Mouse (Mus musculus) thymus, adult 2 months (tissue): ENCODE results near the gene Col23a1. TPM values are rescaled to one million over a fixed set of nuclear protein-coding genes. Genes with fewer than 3 reads are reported as not detected.

ENCODE experiments used
- DNase-seq: peaks from one replicate; pipeline ENCODE4 v3.0.0; 2021
- H3K27ac ChIP-seq: fragments of 200-500 bp; 2 replicates; pipeline ENCODE4 v1.5.1; 2012; ENCODE audit warnings: low read length, control low read depth; ENCODE audit not compliant: control insufficient read depth, insufficient read depth
- H3K27me3 ChIP-seq: fragments of 200-500 bp; 2 replicates; pipeline ENCODE4 v1.6.1; 2012; ENCODE audit warnings: mild to moderate bottlenecking, low read length, moderate library complexity, mixed read lengths; ENCODE audit not compliant: control insufficient read depth, insufficient read depth
- H3K36me3 ChIP-seq: fragments of 200-500 bp; 2 replicates; pipeline ENCODE4 v1.6.1; 2012; ENCODE audit warnings: mild to moderate bottlenecking, low read length, moderate library complexity; ENCODE audit not compliant: control insufficient read depth, insufficient read depth
- H3K4me1 ChIP-seq: fragments of 200-500 bp; replicated peaks from 2 replicates; pipeline ENCODE4 v1.6.1; 2012; ENCODE audit warnings: low read length; ENCODE audit not compliant: control insufficient read depth, insufficient read depth
- H3K4me3 ChIP-seq: fragments of 200-500 bp; 2 replicates; pipeline ENCODE4 v1.5.1; 2012; ENCODE audit warnings: mild to moderate bottlenecking, low read length, control low read depth, moderate library complexity; ENCODE audit not compliant: control insufficient read depth, insufficient read depth
- CTCF ChIP-seq: fragments of 200-500 bp; IDR thresholded peaks from 2 replicates; pipeline ENCODE4 v1.5.1; 2012; ENCODE audit warnings: mild to moderate bottlenecking, control low read depth, low read length, moderate library complexity, borderline replicate concordance; ENCODE audit not compliant: control insufficient read depth, poor library complexity, insufficient read depth; ENCODE audit errors: extremely low read depth
- POLR2A ChIP-seq: fragments of 200-500 bp; IDR thresholded peaks from 2 replicates; pipeline ENCODE4 v1.6.1; 2012; ENCODE audit warnings: mild to moderate bottlenecking, low read length, control low read depth, moderate library complexity; ENCODE audit not compliant: control insufficient read depth, poor library complexity, insufficient read depth; ENCODE audit errors: extremely low read depth
- WGBS: fragments of 180-500 bp; shearing (Covaris S2); methylation state at CpG from one replicate; pipeline ENCODE4 v1.1.7; 2018; 5-methylcytosine and 5-hydroxymethylcytosine counted together
- polyA plus RNA-seq: library from polyadenylated mRNA; depleted of rRNA; stranded (reverse); fragments of >200 nt; gene quantifications from 2 replicates; pipeline ENCODE4 v1.2.3, GENCODE M21; 2012; rRNA removed

The Col23a1 gene
- 0.80 and 1.2 TPM in 2 replicates for polyA plus RNA-seq

DNA sequence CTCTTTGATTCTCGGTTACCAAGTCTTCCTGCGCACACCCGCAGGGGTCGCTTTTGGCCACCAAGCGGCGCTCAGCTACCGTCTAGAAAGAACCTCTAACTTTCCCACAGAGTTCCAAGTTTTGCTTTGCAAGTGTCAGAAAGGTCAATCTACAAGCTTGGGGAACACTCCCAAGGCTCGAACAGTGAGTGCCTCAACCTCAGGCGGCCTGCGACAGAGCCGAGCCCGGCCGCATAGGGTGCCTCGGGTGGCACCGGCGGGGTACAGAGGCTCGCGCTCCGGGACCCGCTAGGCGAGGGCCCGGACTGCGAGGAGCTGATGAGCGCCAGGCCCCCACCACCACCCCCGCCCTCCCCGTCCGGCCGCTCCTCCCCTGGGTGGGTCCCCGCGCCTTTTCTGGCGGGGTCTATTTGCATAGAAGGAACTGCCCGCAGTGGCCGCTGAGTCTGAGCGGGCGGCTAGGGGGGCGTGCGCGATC lies at the start of gene Col23a1:
Gene Col23a1, plus strand, starts transcription at position 357 of the 478 bp plus-strand sequence.
- WGBS = 1% methylated on average over 29 of the region's 38 CpGs
- no peak within 1 kb of the TSS for H3K27ac ChIP-seq
- peak; percentile 31 for DNase-seq
- H3K27me3 ChIP-seq = peaks cover 9% of the 10 kb centered on the region
- peaks cover 5% of the 10 kb centered on the region; the same call in 1 of the 2 replicates for H3K4me1 ChIP-seq
- H3K36me3 ChIP-seq = no peaks in the 10 kb centered on the region
- TF ChIP-seq POLR2A (no peak), CTCF (no peak)
- peak within 1 kb of the TSS; percentile 38 for H3K4me3 ChIP-seq

DNA sequence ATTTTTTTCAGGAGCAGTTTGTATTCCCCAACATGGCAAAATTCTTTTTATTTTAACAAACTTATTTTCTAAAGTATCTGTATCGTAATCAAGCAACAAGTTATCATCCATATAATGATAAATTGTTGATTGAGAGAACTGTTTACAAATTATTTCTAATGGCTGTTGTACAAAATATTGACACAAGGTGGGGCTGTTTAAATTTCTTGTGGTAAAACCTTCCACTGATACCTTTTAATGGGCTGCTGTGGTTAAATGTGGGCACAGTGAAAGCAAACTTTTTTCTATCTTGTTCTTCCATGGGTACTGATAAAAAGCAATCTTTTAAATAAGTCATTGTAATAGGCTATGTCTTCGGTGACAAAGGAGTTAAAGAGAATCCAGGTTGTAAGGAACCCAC lies 46.8 kb upstream of the Col23a1 start:
- WGBS = 92% methylated on average over 2 of the region's 2 CpGs
- DNase-seq = no peak
- Histone ChIP-seq H3K4me1 (no peaks in the 10 kb centered on the region), H3K27me3 (no peaks in the 10 kb centered on the region), H3K27ac (no peak overlapping the region), H3K4me3 (no peak overlapping the region), H3K36me3 (no peaks in the 10 kb centered on the region)
- TF ChIP-seq CTCF = no peak
- no peak for TF ChIP-seq POLR2A

DNA sequence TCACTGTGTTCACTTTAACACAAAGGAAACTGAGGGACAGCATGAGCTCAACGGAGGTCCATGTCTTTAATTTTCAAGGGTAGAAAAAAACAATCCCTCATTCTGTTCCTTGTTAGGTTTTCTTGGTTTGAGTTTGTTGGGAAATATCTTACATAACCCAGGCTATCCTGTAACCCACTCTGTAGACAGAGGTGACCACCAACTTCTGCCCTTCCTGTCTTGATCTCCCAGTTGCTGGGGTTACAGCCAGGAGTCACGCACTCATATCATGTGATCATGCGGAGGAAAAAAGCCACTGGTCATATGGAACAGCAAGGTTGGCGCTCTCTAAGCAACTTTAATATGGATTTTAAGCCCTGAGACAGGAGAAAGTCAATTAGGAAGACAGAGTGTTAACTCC lies 32.7 kb upstream of the Col23a1 start:
- H3K27me3 ChIP-seq = no peaks in the 10 kb centered on the region
- no peaks in the 10 kb centered on the region for H3K36me3 ChIP-seq
- H3K27ac ChIP-seq = no peak overlapping the region
- no peak for DNase-seq
- TF ChIP-seq CTCF (no peak), POLR2A (no peak)
- no peak overlapping the region for H3K4me3 ChIP-seq
- no peaks in the 10 kb centered on the region for H3K4me1 ChIP-seq
- WGBS = 95% methylated on average over 4 of the region's 4 CpGs

DNA sequence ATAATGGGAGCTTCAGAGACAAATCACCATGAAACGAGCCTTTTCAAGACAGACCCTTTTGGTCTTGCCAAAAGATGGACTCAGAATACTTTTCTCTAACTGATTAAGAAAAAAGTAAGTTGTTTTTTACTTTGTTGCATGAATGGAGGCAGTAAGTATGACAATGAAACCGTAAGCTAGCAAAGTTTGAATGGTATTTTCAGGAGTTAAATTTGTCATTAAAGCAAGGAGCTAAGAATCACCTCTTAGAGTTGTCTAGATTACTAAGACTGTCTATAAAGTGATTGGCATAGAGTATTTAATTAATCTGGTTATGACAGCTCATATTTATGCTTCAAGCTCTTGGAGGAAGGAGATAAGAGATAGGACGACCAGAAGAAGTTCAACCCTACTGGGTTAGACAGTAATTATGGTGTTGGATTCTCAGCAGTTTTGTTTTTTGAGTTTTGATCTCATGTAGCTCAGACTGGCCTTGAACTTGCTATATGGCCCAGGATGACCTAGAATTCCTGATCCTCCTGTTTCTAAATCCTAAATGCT lies 28.0 kb upstream of the Col23a1 start, which contains the start of gene Clk4:
Gene Clk4, plus strand, starts transcription at position 51 of the 540 bp plus-strand sequence.
- WGBS = 94% methylated on average over 3 of the region's 3 CpGs
- DNase-seq = no peak
- H3K27me3 ChIP-seq = no peaks in the 10 kb centered on the region
- 0 out of 2 replicates have a peak, but pooled peaks cover under 1% of the 10 kb centered on the region for H3K36me3 ChIP-seq
- H3K4me1 ChIP-seq = peaks cover 5% of the 10 kb centered on the region
- TF ChIP-seq CTCF (no peak), POLR2A (no peak)
- H3K4me3 ChIP-seq = peak within 1 kb of the TSS; percentile 63
- peak within 1 kb of the TSS; percentile 77 for H3K27ac ChIP-seq

DNA sequence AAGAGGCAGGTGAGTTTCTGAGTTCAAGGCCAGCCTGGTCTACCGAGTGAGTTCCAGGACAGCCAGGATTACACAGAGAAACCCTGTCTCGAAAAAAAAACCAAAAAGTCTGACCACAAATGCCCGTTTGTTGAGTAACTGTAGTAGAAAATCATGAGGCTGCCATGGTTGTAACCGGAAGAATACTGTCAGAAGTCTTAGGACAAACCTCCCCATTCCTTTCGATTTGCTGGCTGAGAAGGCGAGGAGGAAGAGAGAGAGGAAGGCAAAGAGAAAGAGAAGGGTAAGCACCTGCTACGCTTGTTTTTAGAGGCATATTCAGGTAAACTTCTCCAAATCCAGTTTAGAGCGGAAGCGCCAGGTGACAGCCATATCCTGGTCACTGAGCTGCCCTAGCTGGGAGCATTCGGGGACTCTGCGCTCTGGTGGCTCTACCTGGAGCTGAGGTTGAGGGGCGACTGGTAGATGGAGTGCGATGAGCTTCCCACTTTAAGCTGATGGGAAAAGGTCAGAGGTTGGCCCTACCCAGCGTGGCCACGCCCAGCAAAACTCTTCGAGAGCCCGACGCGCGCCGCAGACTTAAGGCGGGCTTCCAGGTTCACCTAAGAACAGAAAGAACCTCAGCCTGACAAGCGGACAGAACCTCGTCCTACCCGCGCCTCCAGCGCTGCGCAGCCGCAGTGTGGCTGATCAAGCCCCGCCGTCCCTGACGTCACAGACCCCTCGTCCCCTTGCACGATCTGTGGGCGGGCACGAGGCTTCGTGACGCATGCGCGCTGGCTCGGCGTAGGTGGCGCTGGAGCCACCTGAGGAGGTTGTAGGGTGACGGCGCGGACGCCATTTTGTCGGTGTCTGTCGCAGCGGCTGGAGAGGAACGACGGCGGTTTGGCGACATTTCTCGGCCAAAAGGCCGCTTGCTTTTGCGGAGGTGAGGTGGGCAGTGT lies 27.1 kb upstream of the Col23a1 start, which contains the start of gene BC049762:
Gene BC049762, minus strand, starts transcription at position 705 of the 944 bp plus-strand sequence.
- 2% methylated on average over 57 of the region's 57 CpGs for WGBS
- TF ChIP-seq CTCF (peak; percentile 68; the same call in 1 of the 2 replicates), POLR2A (peak; percentile 98)
- peak within 1 kb of the TSS; percentile 85 for H3K4me3 ChIP-seq
- peaks cover 5% of the 10 kb centered on the region for H3K4me1 ChIP-seq
- no peaks in the 10 kb centered on the region for H3K27me3 ChIP-seq
- H3K36me3 ChIP-seq = peaks cover 5% of the 10 kb centered on the region; the same call in 1 of the 2 replicates
- H3K27ac ChIP-seq = peak within 1 kb of the TSS; percentile 77
- peak; percentile 99 for DNase-seq

DNA sequence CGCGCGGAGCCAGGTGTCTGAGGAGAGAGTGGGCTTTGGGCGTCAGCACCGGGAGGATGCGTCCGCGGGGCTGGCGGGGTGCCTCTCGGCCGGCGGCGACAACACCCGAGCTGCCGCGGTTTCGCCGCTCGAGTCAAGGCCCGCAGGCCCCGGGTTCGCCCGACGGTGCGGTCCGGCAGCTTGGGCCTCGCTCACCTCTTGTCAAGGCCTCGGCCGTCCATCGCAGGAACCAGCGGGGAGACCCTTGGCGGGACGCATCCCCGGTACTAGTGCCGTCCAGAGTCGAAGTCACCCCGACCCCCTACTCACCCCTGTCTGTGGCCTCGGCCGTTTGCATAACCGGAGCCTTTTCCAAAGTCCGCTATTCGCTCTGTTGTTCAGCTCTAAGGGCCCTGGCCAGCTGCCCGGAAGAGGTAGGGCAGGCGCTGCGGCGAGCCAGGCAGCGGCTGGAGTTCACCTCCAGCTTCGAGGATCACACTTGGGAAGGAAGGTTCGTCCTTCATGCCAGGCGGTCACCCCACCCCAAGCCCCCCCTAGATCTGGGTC lies 26.4 kb upstream of the Col23a1 start:
- Histone ChIP-seq H3K27me3 (no peaks in the 10 kb centered on the region), H3K4me1 (peaks cover 5% of the 10 kb centered on the region), H3K27ac (peak overlapping the region; percentile 26), H3K4me3 (peak overlapping the region; percentile 85), H3K36me3 (peaks cover 5% of the 10 kb centered on the region; the same call in 1 of the 2 replicates)
- no peak for TF ChIP-seq CTCF
- TF ChIP-seq POLR2A = no peak
- WGBS = under 1% methylated on average over 50 of the region's 50 CpGs
- no peak for DNase-seq
